ENCODE assay signal across 28 mouse cellular contexts in genomic region chr12:83499256-83499655, GRCm38 (mm10). TPM values are rescaled to one million over a fixed set of nuclear protein-coding genes. Genes with fewer than 3 reads are reported as not detected.
A peak's percentile ranks its signal among the peaks of the same experiment; 100 is the strongest.
DNase-seq lines count a peak whose midpoint lies in the region; ATAC-seq and TF ChIP-seq lines count a peak whose summit lies in the region.
"Had no signal": no experiment of that assay in that cellular context is flagged by ENCODE, and none has a peak within 500 bp of the region (broad histone marks: within the 10 kb centered on the region; RNA-seq: fewer than 3 reads in every experiment).

No protein-coding gene starts in this region.

- peak; percentile 49 for DNase-seq in kidney, adult 11 months
- peak; percentile 55 for DNase-seq in kidney, adult 2 months
- no peak for DNase-seq in kidney, postnatal 4 days
- DNase-seq in kidney, postnatal 10 days = peak; percentile 36
- peak; percentile 51 to 76 for DNase-seq in kidney, postnatal 25 days
- DNase-seq in T-cell, adult 2 months (ENCODE audit: low spot score) = no peak
- DNase-seq in adrenal gland, adult (ENCODE audit: inconsistent age in 2 of 2, low spot score in 1 of 2) = no peak
- DNase-seq: adrenal gland, adult 8-10 months; adrenal gland, postnatal 14 days; adrenal gland, postnatal 36 days; B cell, adult 2 months; cerebellum, adult 11-12 months; cerebellum, adult 2 months; cerebellum, adult 9-11 months; cerebellum, postnatal 14 days; cerebellum, postnatal 36 days; embryo, embryonic 11 days had no signal

- peaks cover 18% of the 10 kb centered on the region for H3K4me1 ChIP-seq in kidney, embryonic 15.5 days
- H3K4me1 ChIP-seq in kidney, adult 2 months (ENCODE audit: control insufficient read depth, insufficient read depth, low read length) = no peaks in the 10 kb centered on the region; the same call in 1 of the 2 replicates
- H3K4me1 ChIP-seq: embryonic facial prominence, embryonic 15.5 days; forebrain, embryonic 12.5 days had no signal

- no peak overlapping the region for H3K27ac ChIP-seq in kidney, embryonic 15.5 days
- no peak overlapping the region for H3K27ac ChIP-seq in kidney, adult 2 months (ENCODE audit: insufficient read depth, low read depth, low read length)
- H3K27ac ChIP-seq: embryonic facial prominence, embryonic 13.5 days; embryonic facial prominence, embryonic 15.5 days; forebrain, embryonic 10.5 days; forebrain, embryonic 12.5 days had no signal

- no peak for TF ChIP-seq CTCF in kidney, adult 2 months (conservative IDR thresholded peaks at IDR 0.05; ENCODE audit: insufficient read depth, insufficient read length, low read depth, low read length)

- no peak overlapping the region for H3K9ac ChIP-seq in kidney, embryonic 15.5 days
- H3K9ac ChIP-seq: embryonic facial prominence, embryonic 13.5 days; embryonic facial prominence, embryonic 15.5 days; forebrain, embryonic 12.5 days had no signal

- no peak overlapping the region for H3K4me2 ChIP-seq in kidney, embryonic 15.5 days
- H3K4me2 ChIP-seq: embryonic facial prominence, embryonic 13.5 days; embryonic facial prominence, embryonic 15.5 days; forebrain, embryonic 12.5 days had no signal

- H3K36me3 ChIP-seq in kidney, embryonic 15.5 days = no peaks in the 10 kb centered on the region
- no peaks in the 10 kb centered on the region for H3K36me3 ChIP-seq in kidney, adult 2 months (ENCODE audit: control insufficient read depth, insufficient read depth, low read length)
- H3K36me3 ChIP-seq: embryonic facial prominence, embryonic 13.5 days; embryonic facial prominence, embryonic 15.5 days; forebrain, embryonic 10.5 days; forebrain, embryonic 12.5 days; G1E had no signal

- WGBS in kidney, embryonic 15.5 days = 45% methylated on average over 5 of the region's 5 CpGs
- 46% methylated on average over 5 of the region's 5 CpGs for WGBS in kidney, adult 2 months

- no peaks in the 10 kb centered on the region for H3K9me3 ChIP-seq in kidney, embryonic 15.5 days (replicated peaks)
- H3K9me3 ChIP-seq: embryonic facial prominence, embryonic 13.5 days; embryonic facial prominence, embryonic 15.5 days; forebrain, embryonic 10.5 days; forebrain, embryonic 12.5 days; G1E had no signal

- no peak for ATAC-seq in kidney, embryonic 15.5 days (replicated peaks; ENCODE audit: low FRiP score)
- ATAC-seq: CD4-positive, CD25-positive, alpha-beta regulatory T cell, adult 4 months; forebrain, embryonic 14.5 days; forebrain, embryonic 16.5 days; Patski had no signal

- TF ChIP-seq POLR2A in kidney, adult 2 months (IDR thresholded peaks at IDR 0.05; ENCODE audit: low read depth, low read length) = no peak

- no peak overlapping the region for H3K4me3 ChIP-seq in kidney, embryonic 15.5 days (replicated peaks)
- H3K4me3 ChIP-seq in kidney, adult 2 months (ENCODE audit: insufficient read depth, low read depth, low read length) = no peak overlapping the region
- H3K4me3 ChIP-seq: embryonic facial prominence, embryonic 13.5 days; embryonic facial prominence, embryonic 15.5 days; erythroblast, embryonic 14.5 days; forebrain, embryonic 10.5 days; forebrain, embryonic 12.5 days had no signal

- no peaks in the 10 kb centered on the region for H3K27me3 ChIP-seq in kidney, embryonic 15.5 days
- H3K27me3 ChIP-seq in kidney, adult 2 months (replicated peaks; ENCODE audit: control insufficient read depth, insufficient read depth, low read length) = no peaks in the 10 kb centered on the region
- H3K27me3 ChIP-seq: embryonic facial prominence, embryonic 13.5 days; embryonic facial prominence, embryonic 15.5 days had no signal

RNA-seq across cellular contexts. Expression of gene Dpf3, which starts 11.7 kb away (rescaled TPM):
- polyA plus RNA-seq in kidney, embryonic 15.5 days (2015; fragmentation: Nextera tagmentation; extraction: Ambion mirVana) = 14.8 and 14.9 TPM in 2 replicates
- polyA plus RNA-seq in kidney, adult 2 months (2012; rRNA removed) = 4.0 TPM in 2 replicates

RNA-seq across cellular contexts. Expression of gene Dcaf4, which starts 21.0 kb away (rescaled TPM):
- polyA plus RNA-seq in kidney, embryonic 15.5 days (2015; fragmentation: Nextera tagmentation; extraction: Ambion mirVana) = 27.6 and 30.8 TPM in 2 replicates
- 11.2 and 12.5 TPM in 2 replicates for polyA plus RNA-seq in kidney, adult 2 months (2012; rRNA removed)

Comparison
In these comparisons a context has a peak if more than half of its experiments do, and no peak if none do; other contexts are left out.
1. DNase-seq: peak in kidney, adult 11 months (single experiment), kidney, adult 2 months (single experiment), kidney, postnatal 10 days (single experiment) and kidney, postnatal 25 days (2 of 2); none in kidney, postnatal 4 days (0 of 2), T-cell, adult 2 months (single experiment) and adrenal gland, adult (0 of 2).